Mouse (Mus musculus): ENCODE data around the gene Ces1e. TPM values are rescaled to one million over a fixed set of nuclear protein-coding genes. Genes with fewer than 3 reads are reported as not detected.

Ces1e gene
- polyA plus RNA-seq (2014; fragmentation: Illumina TruSeq; extraction: RNeasy Lipid Tissue Mini Kit (QIAGEN cat#74804)) = 0.80 TPM

DNA sequence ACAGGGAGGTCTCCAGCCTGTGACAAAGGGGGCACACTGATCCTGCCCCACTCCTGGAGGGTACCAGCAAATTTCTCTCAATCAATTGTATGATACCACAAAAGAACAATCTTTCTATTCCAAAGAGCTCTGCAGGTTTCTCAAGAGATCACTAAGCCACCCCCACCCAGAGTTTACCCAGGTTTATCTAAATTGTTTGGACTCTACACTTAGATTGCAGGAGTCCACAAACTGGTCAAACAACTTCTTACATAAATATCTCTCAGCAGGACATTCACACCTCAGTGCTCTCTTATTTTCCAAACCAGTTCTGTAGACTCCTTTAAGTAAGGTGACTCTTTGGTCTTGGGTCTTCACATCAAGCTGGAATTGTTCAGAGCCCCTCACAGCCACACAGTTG, at the start of gene Ces1e:
Gene Ces1e (minus strand): TSS at position 174 of the 400 bp plus-strand sequence.

GRCm38 (mm10) chr8:93197685-93198525, 31.5 kb downstream of the Ces1e start, which contains the start of gene Ces1d:
Gene Ces1d, minus strand, starts transcription at chr8:93197838.

Other genes with a start within 250 kb of the Ces1e start
- not detected for gene Ces1a, start 181.4 kb downstream of the Ces1e start, polyA plus RNA-seq (2014; fragmentation: Illumina TruSeq; extraction: RNeasy Lipid Tissue Mini Kit (QIAGEN cat#74804))
- 0.31 TPM for gene Ces1b, start 149.6 kb downstream of the Ces1e start, polyA plus RNA-seq (2014; fragmentation: Illumina TruSeq; extraction: RNeasy Lipid Tissue Mini Kit (QIAGEN cat#74804))
- gene Ces1c, start 98.3 kb downstream of the Ces1e start, polyA plus RNA-seq (2014; fragmentation: Illumina TruSeq; extraction: RNeasy Lipid Tissue Mini Kit (QIAGEN cat#74804)) = not detected
- gene Ces1d, start 31.8 kb downstream of the Ces1e start, polyA plus RNA-seq (2014; fragmentation: Illumina TruSeq; extraction: RNeasy Lipid Tissue Mini Kit (QIAGEN cat#74804)) = 23.3 TPM
- gene Ces1f, start 50.1 kb upstream of the Ces1e start, polyA plus RNA-seq (2014; fragmentation: Illumina TruSeq; extraction: RNeasy Lipid Tissue Mini Kit (QIAGEN cat#74804)) = 9.9 TPM
- not detected for gene Ces1g, start 107.7 kb upstream of the Ces1e start, polyA plus RNA-seq (2014; fragmentation: Illumina TruSeq; extraction: RNeasy Lipid Tissue Mini Kit (QIAGEN cat#74804))
- not detected for gene Ces1h, start 150.1 kb upstream of the Ces1e start, polyA plus RNA-seq (2014; fragmentation: Illumina TruSeq; extraction: RNeasy Lipid Tissue Mini Kit (QIAGEN cat#74804))

Data from ovary, adult 10 weeks (tissue).